Mouse (Mus musculus) thymus, postnatal 0 days (tissue): Measurements from ENCODE around the gene Hira. TPM values are rescaled to one million over a fixed set of nuclear protein-coding genes. Genes with fewer than 3 reads are reported as not detected.

ENCODE experiments used
- DNase-seq: peaks from one replicate; pipeline ENCODE4 v3.0.0-alpha.2; 2015; ENCODE audit warnings: low spot score
- polyA plus RNA-seq: library from polyadenylated mRNA; unstranded; fragments of >200 nt; fragmentation: Nextera tagmentation; extraction: Ambion mirVana; gene quantifications from 2 replicates; pipeline ENCODE4 v1.2.1, GENCODE M21; 2015

The Hira gene
- polyA plus RNA-seq, 1 experiment from 2014 or later, result 16.4 TPM

DNA sequence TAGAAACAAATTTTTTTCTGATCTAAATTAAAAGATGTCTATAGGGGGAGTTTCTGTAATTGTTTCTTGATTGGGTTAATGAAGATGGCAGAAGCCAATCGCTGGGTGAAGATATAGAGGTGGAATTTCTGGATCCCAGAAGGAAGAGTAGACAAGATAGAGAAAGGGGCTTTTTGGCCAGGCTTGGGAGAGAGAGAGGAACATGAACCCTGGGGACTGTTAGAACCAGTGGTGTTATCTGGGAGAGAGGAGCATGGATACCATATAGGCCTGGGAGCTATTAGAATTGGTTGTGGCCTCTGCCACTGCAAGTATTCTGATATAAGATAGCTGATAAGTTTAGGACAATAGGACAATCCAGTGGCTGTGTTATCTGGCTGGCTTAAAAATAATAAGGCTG, 136.7 kb downstream of the Hira start:
- DNase-seq, result no peak

GRCm38 (mm10) chr16:19014650-19015049, 137.8 kb downstream of the Hira start:
- DNase-seq, result no peak

Other genes starting within 250 kb of the Hira start
- gene Sept5, start 247.1 kb upstream of the Hira start, polyA plus RNA-seq, result 1.7 TPM in 2 replicates
- 15.4 and 23.6 TPM in 2 replicates for gene Cldn5, start 100.2 kb upstream of the Hira start, polyA plus RNA-seq
- 98.8 and 111 TPM in 2 replicates for gene Ufd1, start 65.3 kb upstream of the Hira start, polyA plus RNA-seq
- 60.7 and 68.5 TPM in 2 replicates for gene Cdc45, start 65.0 kb upstream of the Hira start, polyA plus RNA-seq
- gene 2510002D24Rik, start 40.5 kb upstream of the Hira start, polyA plus RNA-seq, result 19.5 and 34.3 TPM in 2 replicates
- gene Gm28539, start 40.5 kb upstream of the Hira start, polyA plus RNA-seq, result not detected in 2 replicates
- 123 and 126 TPM in 2 replicates for gene Mrpl40, start 175 bp upstream of the Hira start, polyA plus RNA-seq